Mouse (Mus musculus) kidney, adult 2 months (tissue): ENCODE results near the gene Tns2. TPM values are rescaled to one million over a fixed set of nuclear protein-coding genes. Genes with fewer than 3 reads are reported as not detected.

ENCODE experiments used
- DNase-seq: peaks from one replicate; pipeline ENCODE4 v3.0.0; 2021
- H3K27ac ChIP-seq: fragments of 200-500 bp; 2 replicates; pipeline ENCODE4 v1.5.1; 2012; ENCODE audit warnings: low read depth, low read length, control low read depth, inconsistent platforms; ENCODE audit not compliant: insufficient read depth
- H3K27me3 ChIP-seq: fragments of 200-500 bp; replicated peaks from 2 replicates; pipeline ENCODE4 v1.6.1; 2012; ENCODE audit warnings: mild to moderate bottlenecking, moderate library complexity, low read length, inconsistent platforms; ENCODE audit not compliant: control insufficient read depth, insufficient read depth
- H3K36me3 ChIP-seq: fragments of 200-500 bp; 2 replicates; pipeline ENCODE4 v1.6.1; 2012; ENCODE audit warnings: mild to moderate bottlenecking, moderate library complexity, low read length, inconsistent platforms; ENCODE audit not compliant: control insufficient read depth, insufficient read depth
- H3K4me1 ChIP-seq: fragments of 200-500 bp; 2 replicates; pipeline ENCODE4 v1.6.1; 2011; ENCODE audit warnings: low read length; ENCODE audit not compliant: control insufficient read depth, insufficient read depth
- H3K4me3 ChIP-seq: fragments of 200-500 bp; 2 replicates; pipeline ENCODE4 v1.5.1; 2011; ENCODE audit warnings: mild to moderate bottlenecking, low read depth, low read length, control low read depth; ENCODE audit not compliant: insufficient read depth
- CTCF ChIP-seq: fragments of 200-500 bp; conservative IDR thresholded peaks from 2 replicates; pipeline ENCODE4 v1.5.1; 2011; ENCODE audit warnings: low read depth, mild to moderate bottlenecking, control low read depth, low read length, moderate library complexity, mixed read lengths; ENCODE audit not compliant: insufficient read depth, insufficient read length
- POLR2A ChIP-seq: fragments of 200-500 bp; IDR thresholded peaks from one replicate; pipeline ENCODE4 v1.6.1; 2011; ENCODE audit warnings: low read depth, low read length, control low read depth
- WGBS: fragments of 180-500 bp; shearing (Covaris S2); methylation state at CpG from one replicate; pipeline ENCODE4 v1.1.7; 2018; 5-methylcytosine and 5-hydroxymethylcytosine counted together
- polyA plus RNA-seq: library from polyadenylated mRNA; depleted of rRNA; stranded (reverse); fragments of >200 nt; gene quantifications from 2 replicates; pipeline ENCODE4 v1.2.3, GENCODE M21; 2012

Tns2 gene
- polyA plus RNA-seq, 1 experiment, result 124 TPM

- WGBS, result 93% methylated on average over 4 of the region's 4 CpGs
- H3K36me3 ChIP-seq, result peaks cover 4% of the 10 kb centered on the region
- no peak overlapping the region for H3K27ac ChIP-seq
These were observed 18.4 kb downstream of the Tns2 start for GRCm38 (mm10) chr15:102118591-102118990.

GRCm38 (mm10) chr15:102119121-102119830, 19.1 kb downstream of the Tns2 start:
- no peak for DNase-seq
- no peak overlapping the region for H3K27ac ChIP-seq
- H3K4me3 ChIP-seq, result no peak overlapping the region
- no peaks in the 10 kb centered on the region for H3K27me3 ChIP-seq
- TF ChIP-seq CTCF, result no peak
- TF ChIP-seq POLR2A, result no peak
- 71% methylated on average over 8 of the region's 8 CpGs for whole genome bisulfite sequencing
- H3K4me1 ChIP-seq, result no peaks in the 10 kb centered on the region
- H3K36me3 ChIP-seq, result peaks cover 4% of the 10 kb centered on the region

More at GRCm38 (mm10) chr15:102118591-102118990, 18.4 kb downstream of the Tns2 start:
- Histone ChIP-seq H3K4me3 (no peak overlapping the region), H3K27me3 (no peaks in the 10 kb centered on the region), H3K4me1 (no peaks in the 10 kb centered on the region)
- no peak for DNase-seq
- TF ChIP-seq POLR2A (no peak), CTCF (no peak)

- Histone ChIP-seq H3K27ac (no peak overlapping the region), H3K4me3 (no peak overlapping the region), H3K27me3 (no peaks in the 10 kb centered on the region), H3K36me3 (peaks cover 2% of the 10 kb centered on the region), H3K4me1 (no peaks in the 10 kb centered on the region)
- 67% methylated on average over 2 of the region's 2 CpGs for WGBS
- TF ChIP-seq CTCF (no peak), POLR2A (no peak)
- DNase-seq, result no peak
These were observed 19.6 kb downstream of the Tns2 start for GRCm38 (mm10) chr15:102119831-102120170.

GRCm38 (mm10) chr15:102120530-102120929, 20.3 kb downstream of the Tns2 start:
- H3K4me3 ChIP-seq, result no peak overlapping the region
- no peak overlapping the region for H3K27ac ChIP-seq
- WGBS, result 72% methylated on average over 5 of the region's 5 CpGs
- TF ChIP-seq POLR2A (no peak), CTCF (no peak)
- H3K4me1 ChIP-seq, result no peaks in the 10 kb centered on the region
- H3K36me3 ChIP-seq, result peaks cover 2% of the 10 kb centered on the region
- H3K27me3 ChIP-seq, result no peaks in the 10 kb centered on the region
- peak; percentile 59 for DNase-seq

- Histone ChIP-seq H3K27me3 (no peaks in the 10 kb centered on the region), H3K27ac (peak overlapping the region; percentile 73), H3K4me1 (peaks cover 9% of the 10 kb centered on the region; the same call in 1 of the 2 replicates), H3K36me3 (no peaks in the 10 kb centered on the region; the same call in 1 of the 2 replicates), H3K4me3 (no peak overlapping the region)
- DNase-seq, result peak; percentile 89
- 27% methylated on average over 2 of the region's 2 CpGs for WGBS
- TF ChIP-seq CTCF, result no peak
These were observed 26.1 kb downstream of the Tns2 start for GRCm38 (mm10) chr15:102126303-102126702.

- DNase-seq, result peak; percentile 59
- Histone ChIP-seq H3K4me3 (no peak overlapping the region), H3K27ac (no peak overlapping the region), H3K27me3 (no peaks in the 10 kb centered on the region), H3K36me3 (no peaks in the 10 kb centered on the region), H3K4me1 (0 out of 2 replicates have a peak, but pooled peaks cover 3% of the 10 kb centered on the region)
- TF ChIP-seq POLR2A (no peak), CTCF (no peak)
- 72% methylated on average over 9 of the region's 9 CpGs for WGBS
These were observed 33.1 kb downstream of the Tns2 start for GRCm38 (mm10) chr15:102133314-102133713.

GRCm38 (mm10) chr15:102134709-102135108, 34.5 kb downstream of the Tns2 start:
- Histone ChIP-seq H3K27ac (no peak overlapping the region), H3K27me3 (no peaks in the 10 kb centered on the region), H3K4me3 (no peak overlapping the region), H3K4me1 (0 out of 2 replicates have a peak, but pooled peaks cover 3% of the 10 kb centered on the region), H3K36me3 (no peaks in the 10 kb centered on the region)
- WGBS, result 82% methylated on average over 2 of the region's 2 CpGs
- DNase-seq, result no peak
- TF ChIP-seq CTCF (no peak), POLR2A (no peak)
